Mouse (Mus musculus) bone marrow macrophage, adult 2 months (primary cell): ENCODE results near the gene Slc4a1. TPM values are rescaled to one million over a fixed set of nuclear protein-coding genes. Genes with fewer than 3 reads are reported as not detected.
"Not testable (repeated sequence)": the region's sequence is repeated elsewhere in the genome, so short reads cannot be mapped to it uniquely, and the experiment has no call there.

Source experiments
- H3K27ac ChIP-seq: 2 replicates; pipeline ENCODE4 v1.5.1; 2012; ENCODE audit warnings: low read depth, low read length; ENCODE audit not compliant: insufficient read depth
- H3K4me1 ChIP-seq: 2 replicates; pipeline ENCODE4 v1.6.1; 2012; ENCODE audit warnings: low read length; ENCODE audit not compliant: control insufficient read depth, insufficient read depth
- H3K4me3 ChIP-seq: 2 replicates; pipeline ENCODE4 v1.5.1; 2012; ENCODE audit warnings: mild to moderate bottlenecking, low read length, moderate library complexity; ENCODE audit not compliant: insufficient read depth
- CTCF ChIP-seq: IDR thresholded peaks from 2 replicates; pipeline ENCODE4 v1.5.1; 2012; ENCODE audit warnings: low read depth, mild to moderate bottlenecking, low read length, moderate library complexity
- POLR2A ChIP-seq: IDR thresholded peaks from 2 replicates; pipeline ENCODE4 v1.6.1; 2012; ENCODE audit warnings: mild to moderate bottlenecking, low read depth, low read length, borderline replicate concordance
- polyA plus RNA-seq: library from polyadenylated mRNA; stranded (reverse); fragments of >200 nt; gene quantifications from 2 replicates; pipeline ENCODE4 v1.2.4, GENCODE M21; 2012; ENCODE audit not compliant: missing spikeins, insufficient read depth, insufficient read length

The Slc4a1 gene
- polyA plus RNA-seq, result not detected in 2 replicates

- not testable (repeated sequence) for H3K4me1 ChIP-seq, H3K4me3 ChIP-seq, H3K27ac ChIP-seq
These were observed at the start of gene Slc4a1 for GRCm38 (mm10) chr11:102366103-102366502. TSS of gene Slc4a1 (minus strand) at chr11:102366203.

- H3K4me1 ChIP-seq, result peaks cover 12% of the 10 kb centered on the region
- no peak for TF ChIP-seq POLR2A
- TF ChIP-seq CTCF, result no peak
- H3K4me3 ChIP-seq, result no peak overlapping the region
- H3K27ac ChIP-seq, result no peak overlapping the region
These were observed 49.2 kb upstream of the Slc4a1 start for GRCm38 (mm10) chr11:102415034-102415802.

GRCm38 (mm10) chr11:102413059-102413458, 47.1 kb upstream of the Slc4a1 start:
- Histone ChIP-seq H3K4me1 (peaks cover 16% of the 10 kb centered on the region), H3K27ac (no peak overlapping the region), H3K4me3 (no peak overlapping the region)
- TF ChIP-seq CTCF (no peak), POLR2A (no peak)

GRCm38 (mm10) chr11:102411704-102412103, 45.7 kb upstream of the Slc4a1 start:
- H3K27ac ChIP-seq, result no peak overlapping the region
- TF ChIP-seq CTCF (peak; percentile 79), POLR2A (no peak)

GRCm38 (mm10) chr11:102411061-102411460, 45.1 kb upstream of the Slc4a1 start:
- Histone ChIP-seq H3K4me3 (no peak overlapping the region), H3K4me1 (peaks cover 18% of the 10 kb centered on the region), H3K27ac (no peak overlapping the region)
- no peak for TF ChIP-seq CTCF
- no peak for TF ChIP-seq POLR2A

More at GRCm38 (mm10) chr11:102411704-102412103, 45.7 kb upstream of the Slc4a1 start:
- H3K4me1 ChIP-seq, result peaks cover 16% of the 10 kb centered on the region
- H3K4me3 ChIP-seq, result no peak overlapping the region

- not testable (repeated sequence) for H3K4me3 ChIP-seq, H3K27ac ChIP-seq
- H3K4me1 ChIP-seq, result peaks cover 24% of the 10 kb centered on the region
These were observed 44.3 kb upstream of the Slc4a1 start for GRCm38 (mm10) chr11:102410345-102410744.

- Histone ChIP-seq H3K27ac (no peak overlapping the region; the same call in 1 of the 2 replicates), H3K4me1 (peaks cover 25% of the 10 kb centered on the region)
- no peak for TF ChIP-seq CTCF
- TF ChIP-seq POLR2A, result no peak
These were observed 43.9 kb upstream of the Slc4a1 start for GRCm38 (mm10) chr11:102409795-102410330.

GRCm38 (mm10) chr11:102408888-102409794, 43.1 kb upstream of the Slc4a1 start:
- Histone ChIP-seq H3K4me1 (peaks cover 25% of the 10 kb centered on the region), H3K4me3 (peak overlapping the region; percentile 45), H3K27ac (peak overlapping the region; percentile 82)
- TF ChIP-seq POLR2A (no peak), CTCF (no peak)

More at GRCm38 (mm10) chr11:102409795-102410330, 43.9 kb upstream of the Slc4a1 start:
- H3K4me3 ChIP-seq, result no peak overlapping the region

GRCm38 (mm10) chr11:102408344-102408876, 42.4 kb upstream of the Slc4a1 start:
- TF ChIP-seq CTCF, result no peak
- TF ChIP-seq POLR2A, result no peak
- Histone ChIP-seq H3K4me1 (peaks cover 21% of the 10 kb centered on the region), H3K4me3 (peak overlapping the region; percentile 77), H3K27ac (peak overlapping the region; percentile 86)

- Histone ChIP-seq H3K4me1 (peaks cover 21% of the 10 kb centered on the region), H3K27ac (peak within 1 kb of the TSS; percentile 86), H3K4me3 (peak within 1 kb of the TSS; percentile 95)
- TF ChIP-seq CTCF (no peak), POLR2A (no peak)
These were observed 41.8 kb upstream of the Slc4a1 start, which contains the start of gene Slc25a39 for GRCm38 (mm10) chr11:102407834-102408215. TSS of gene Slc25a39 (minus strand) at chr11:102407946.
